Mouse (Mus musculus): ENCODE data around the gene Ndst4. TPM values are rescaled to one million over a fixed set of nuclear protein-coding genes. Genes with fewer than 3 reads are reported as not detected.

The Ndst4 gene
- 0.54 and 0.63 TPM in 2 replicates for polyA plus RNA-seq (2014; fragmentation: Nextera tagmentation; extraction: Ambion mirVana)

DNA sequence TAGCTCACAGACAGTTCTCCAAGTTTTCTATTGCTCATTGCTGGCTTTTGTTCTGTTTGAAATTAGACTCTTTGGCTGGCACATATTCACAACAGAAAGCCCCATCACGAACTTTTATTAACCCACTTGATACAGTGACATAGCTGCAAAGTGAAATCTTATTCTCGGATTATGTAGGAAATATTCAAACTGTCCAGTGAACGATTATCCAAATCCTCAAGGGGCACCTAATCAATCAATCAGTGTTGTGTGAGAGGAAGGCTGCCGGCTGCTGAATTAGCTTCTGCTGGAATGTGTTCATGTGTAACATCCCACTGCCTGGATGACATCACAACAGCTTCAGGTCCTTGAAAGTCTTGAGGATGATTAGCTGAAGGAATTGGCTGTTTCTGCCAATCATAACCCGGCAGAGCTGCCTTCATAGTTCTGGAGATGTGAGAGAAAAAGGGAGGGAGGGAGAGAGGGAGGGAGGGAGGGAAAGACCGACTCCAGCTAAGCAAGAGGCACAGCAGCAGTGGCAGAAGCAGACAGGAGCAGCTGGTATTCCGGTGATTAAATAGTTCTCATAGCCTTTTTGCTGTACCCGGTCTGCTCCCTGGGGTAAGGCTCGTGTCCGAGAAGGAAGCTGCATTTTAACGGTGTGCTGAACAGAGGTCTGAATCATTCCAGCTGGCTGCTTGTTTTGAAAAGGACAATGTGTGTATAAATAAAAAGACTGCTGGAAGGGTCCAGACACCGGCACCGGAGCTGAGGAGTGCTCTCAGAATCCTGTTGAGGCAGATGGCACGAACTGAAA is at the start of gene Ndst4:
TSS of gene Ndst4 (plus strand) at position 476 of the 796 bp plus-strand sequence.
- Histone ChIP-seq H3K36me3 (ENCODE audit: control insufficient read depth, insufficient read depth, low read length) (no peaks in the 10 kb centered on the region), H3K4me1 (ENCODE audit: control insufficient read depth in 2 of 2, insufficient read depth in 2 of 2, low read length in 2 of 2) (no peaks in the 10 kb centered on the region), H3K4me3 (ENCODE audit: control insufficient read depth in 1 of 2, insufficient read depth in 1 of 2, low read depth in 1 of 2, low read length in 2 of 2) (peak within 1 kb of the TSS; percentile 37 to 43), H3K27me3 (ENCODE audit: control insufficient read depth, insufficient read depth, low read length) (no peaks in the 10 kb centered on the region), H3K9ac (ENCODE audit: low read length) (peak within 1 kb of the TSS; percentile 60), H3K27ac (replicated peaks in 1 of 2; ENCODE audit: control insufficient read depth in 1 of 2, insufficient read depth in 1 of 2, low read depth in 2 of 2, low read length in 2 of 2) (no peak within 1 kb of the TSS), H3K4me2 (ENCODE audit: low read length) (peak within 1 kb of the TSS; percentile 64), H3K9me3 (ENCODE audit: control insufficient read depth, low read length) (no peaks in the 10 kb centered on the region)
- no peak for ATAC-seq (ENCODE audit: insufficient number of reproducible peaks, insufficient read depth, low FRiP score, low read depth)
- WGBS: 20% methylated on average over 14 of the region's 14 CpGs

GRCm38 (mm10) chr3:125397443-125397842 is 6.4 kb upstream of the Ndst4 start:
- Histone ChIP-seq H3K9me3 (ENCODE audit: control insufficient read depth, low read length) (no peaks in the 10 kb centered on the region), H3K36me3 (ENCODE audit: control insufficient read depth, insufficient read depth, low read length) (no peaks in the 10 kb centered on the region)
- 89% methylated on average over 3 of the region's 3 CpGs for WGBS

GRCm38 (mm10) chr3:125406456-125406855 is 2.6 kb downstream of the Ndst4 start:
- WGBS: 16% methylated on average over 2 of the region's 2 CpGs
- Histone ChIP-seq H3K27ac (replicated peaks in 1 of 2; ENCODE audit: control insufficient read depth in 1 of 2, insufficient read depth in 1 of 2, low read depth in 2 of 2, low read length in 2 of 2) (no peak overlapping the region), H3K9ac (ENCODE audit: low read length) (no peak overlapping the region), H3K9me3 (ENCODE audit: control insufficient read depth, low read length) (no peaks in the 10 kb centered on the region), H3K27me3 (ENCODE audit: control insufficient read depth, insufficient read depth, low read length) (no peaks in the 10 kb centered on the region), H3K36me3 (ENCODE audit: control insufficient read depth, insufficient read depth, low read length) (no peaks in the 10 kb centered on the region), H3K4me3 (ENCODE audit: control insufficient read depth in 1 of 2, insufficient read depth in 1 of 2, low read depth in 1 of 2, low read length in 2 of 2) (no peak overlapping the region), H3K4me2 (ENCODE audit: low read length) (no peak overlapping the region), H3K4me1 (ENCODE audit: control insufficient read depth in 2 of 2, insufficient read depth in 2 of 2, low read length in 2 of 2) (no peaks in the 10 kb centered on the region)
- no peak for ATAC-seq (ENCODE audit: insufficient number of reproducible peaks, insufficient read depth, low FRiP score, low read depth)

More at GRCm38 (mm10) chr3:125397443-125397842, 6.4 kb upstream of the Ndst4 start:
- no peak overlapping the region for H3K27ac ChIP-seq (replicated peaks in 1 of 2; ENCODE audit: control insufficient read depth in 1 of 2, insufficient read depth in 1 of 2, low read depth in 2 of 2, low read length in 2 of 2)
- no peak for ATAC-seq (ENCODE audit: insufficient number of reproducible peaks, insufficient read depth, low FRiP score, low read depth)
- H3K4me2 ChIP-seq (ENCODE audit: low read length): no peak overlapping the region
- no peaks in the 10 kb centered on the region for H3K4me1 ChIP-seq (ENCODE audit: control insufficient read depth in 2 of 2, insufficient read depth in 2 of 2, low read length in 2 of 2)
- H3K27me3 ChIP-seq (ENCODE audit: control insufficient read depth, insufficient read depth, low read length): no peaks in the 10 kb centered on the region
- no peak overlapping the region for H3K4me3 ChIP-seq (ENCODE audit: control insufficient read depth in 1 of 2, insufficient read depth in 1 of 2, low read depth in 1 of 2, low read length in 2 of 2)
- H3K9ac ChIP-seq (ENCODE audit: low read length): no peak overlapping the region

GRCm38 (mm10) chr3:125406991-125407390 is 3.1 kb downstream of the Ndst4 start:
- no peaks in the 10 kb centered on the region for H3K27me3 ChIP-seq (ENCODE audit: control insufficient read depth, insufficient read depth, low read length)
- H3K4me1 ChIP-seq (ENCODE audit: control insufficient read depth in 2 of 2, insufficient read depth in 2 of 2, low read length in 2 of 2): no peaks in the 10 kb centered on the region
- no peak overlapping the region for H3K27ac ChIP-seq (replicated peaks in 1 of 2; ENCODE audit: control insufficient read depth in 1 of 2, insufficient read depth in 1 of 2, low read depth in 2 of 2, low read length in 2 of 2)
- ATAC-seq (ENCODE audit: insufficient number of reproducible peaks, insufficient read depth, low FRiP score, low read depth): no peak
- no peak overlapping the region for H3K4me2 ChIP-seq (ENCODE audit: low read length)
- no peaks in the 10 kb centered on the region for H3K9me3 ChIP-seq (ENCODE audit: control insufficient read depth, low read length)
- no peak overlapping the region for H3K4me3 ChIP-seq (ENCODE audit: control insufficient read depth in 1 of 2, insufficient read depth in 1 of 2, low read depth in 1 of 2, low read length in 2 of 2)
- H3K36me3 ChIP-seq (ENCODE audit: control insufficient read depth, insufficient read depth, low read length): no peaks in the 10 kb centered on the region
- no peak overlapping the region for H3K9ac ChIP-seq (ENCODE audit: low read length)
- WGBS: 24% methylated on average over 3 of the region's 3 CpGs

- Histone ChIP-seq H3K4me1 (ENCODE audit: control insufficient read depth in 2 of 2, insufficient read depth in 2 of 2, low read length in 2 of 2) (peaks cover 2 to 7% of the 10 kb centered on the region in 2 experiments; a peak in 2 of 4 replicates), H3K4me3 (ENCODE audit: control insufficient read depth in 1 of 2, insufficient read depth in 1 of 2, low read depth in 1 of 2, low read length in 2 of 2) (no peak overlapping the region), H3K4me2 (ENCODE audit: low read length) (peak overlapping the region; percentile 27), H3K27ac (replicated peaks in 1 of 2; ENCODE audit: control insufficient read depth in 1 of 2, insufficient read depth in 1 of 2, low read depth in 2 of 2, low read length in 2 of 2) (no peak overlapping the region), H3K36me3 (ENCODE audit: control insufficient read depth, insufficient read depth, low read length) (no peaks in the 10 kb centered on the region), H3K9ac (ENCODE audit: low read length) (no peak overlapping the region), H3K9me3 (ENCODE audit: control insufficient read depth, low read length) (no peaks in the 10 kb centered on the region), H3K27me3 (ENCODE audit: control insufficient read depth, insufficient read depth, low read length) (no peaks in the 10 kb centered on the region)
- no peak for ATAC-seq (ENCODE audit: insufficient number of reproducible peaks, insufficient read depth, low FRiP score, low read depth)
- WGBS: 23% methylated on average over 6 of the region's 6 CpGs
Observed at GRCm38 (mm10) chr3:125466894-125467652, 63.2 kb downstream of the Ndst4 start.

GRCm38 (mm10) chr3:125510102-125510501 is 106.2 kb downstream of the Ndst4 start:
- no peak overlapping the region for H3K4me2 ChIP-seq (ENCODE audit: low read length)
- H3K27ac ChIP-seq (replicated peaks in 1 of 2; ENCODE audit: control insufficient read depth in 1 of 2, insufficient read depth in 1 of 2, low read depth in 2 of 2, low read length in 2 of 2): no peak overlapping the region
- H3K9ac ChIP-seq (ENCODE audit: low read length): no peak overlapping the region
- ATAC-seq (ENCODE audit: insufficient number of reproducible peaks, insufficient read depth, low FRiP score, low read depth): no peak
- no peaks in the 10 kb centered on the region for H3K36me3 ChIP-seq (ENCODE audit: control insufficient read depth, insufficient read depth, low read length)
- WGBS: 29% methylated on average over 5 of the region's 5 CpGs
- peaks cover 0 to 4% of the 10 kb centered on the region in 2 experiments; a peak in 1 of 4 replicates for H3K4me1 ChIP-seq (ENCODE audit: control insufficient read depth in 2 of 2, insufficient read depth in 2 of 2, low read length in 2 of 2)
- H3K27me3 ChIP-seq (ENCODE audit: control insufficient read depth, insufficient read depth, low read length): no peaks in the 10 kb centered on the region
- H3K9me3 ChIP-seq (ENCODE audit: control insufficient read depth, low read length): no peaks in the 10 kb centered on the region
- no peak overlapping the region for H3K4me3 ChIP-seq (ENCODE audit: control insufficient read depth in 1 of 2, insufficient read depth in 1 of 2, low read depth in 1 of 2, low read length in 2 of 2)

- Histone ChIP-seq H3K9me3 (ENCODE audit: control insufficient read depth, low read length) (no peaks in the 10 kb centered on the region), H3K36me3 (ENCODE audit: control insufficient read depth, insufficient read depth, low read length) (no peaks in the 10 kb centered on the region), H3K27me3 (ENCODE audit: control insufficient read depth, insufficient read depth, low read length) (no peaks in the 10 kb centered on the region), H3K4me2 (ENCODE audit: low read length) (no peak overlapping the region), H3K4me1 (ENCODE audit: control insufficient read depth in 2 of 2, insufficient read depth in 2 of 2, low read length in 2 of 2) (no peaks in the 10 kb centered on the region), H3K4me3 (ENCODE audit: control insufficient read depth in 1 of 2, insufficient read depth in 1 of 2, low read depth in 1 of 2, low read length in 2 of 2) (no peak overlapping the region), H3K9ac (ENCODE audit: low read length) (no peak overlapping the region), H3K27ac (replicated peaks in 1 of 2; ENCODE audit: control insufficient read depth in 1 of 2, insufficient read depth in 1 of 2, low read depth in 2 of 2, low read length in 2 of 2) (no peak overlapping the region)
- 90% methylated on average over 8 of the region's 8 CpGs for WGBS
- ATAC-seq (ENCODE audit: insufficient number of reproducible peaks, insufficient read depth, low FRiP score, low read depth): no peak
Observed at GRCm38 (mm10) chr3:125533371-125533770, 129.5 kb downstream of the Ndst4 start.

Data from heart, embryonic 14.5 days (tissue).